Mouse (Mus musculus): ENCODE measurements around the gene Defa30.
"Not testable (repeated sequence)": the region's sequence is repeated elsewhere in the genome, so short reads cannot be mapped to it uniquely, and the experiment has no call there.

Defa30 gene

DNA sequence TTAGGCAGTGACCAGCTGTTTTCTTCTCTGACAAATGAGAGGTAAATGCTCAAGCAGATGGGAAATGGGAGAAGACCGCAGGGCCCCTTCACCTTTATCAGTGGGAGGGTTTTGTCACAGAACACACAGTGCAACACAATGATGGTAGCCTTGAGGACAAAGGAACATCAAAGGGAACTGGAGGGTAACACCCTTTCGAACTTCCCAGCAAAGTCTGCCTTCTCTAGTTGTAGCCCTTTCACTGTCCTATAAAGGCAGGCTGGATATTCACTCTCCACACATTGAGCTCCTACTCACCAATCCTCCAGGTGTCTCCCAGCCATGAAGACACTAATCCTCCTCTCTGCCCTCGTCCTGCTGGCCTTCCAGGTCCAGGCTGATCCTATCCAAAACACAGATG is at the start of gene Defa30:
Gene Defa30 (plus strand): TSS at position 301 of the 400 bp plus-strand sequence.
- DNase-seq (ENCODE audit: low spot score in 2 of 2) = not testable (repeated sequence)

DNA sequence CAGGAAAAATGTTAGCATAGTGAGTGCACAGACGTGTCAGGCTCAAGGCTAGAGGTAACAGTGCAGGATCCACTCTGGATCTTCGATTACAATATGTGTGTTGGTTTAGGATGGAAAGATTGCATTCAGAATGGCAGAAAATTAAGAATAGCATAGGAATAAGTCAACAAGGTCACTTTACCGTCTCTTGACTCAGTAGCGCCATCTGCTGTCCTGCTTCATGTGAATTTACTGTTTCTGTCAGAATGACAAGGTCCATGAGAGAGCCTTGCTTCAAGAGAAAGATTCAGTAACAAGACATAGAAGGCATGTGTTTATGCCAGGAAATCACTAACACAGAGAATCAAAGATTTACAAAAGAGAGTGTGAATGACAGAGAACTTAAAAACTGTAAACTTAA is 41.3 kb upstream of the Defa30 start:
- no peak for DNase-seq (ENCODE audit: low spot score in 2 of 2)

- not testable (repeated sequence) for DNase-seq (ENCODE audit: low spot score in 2 of 2)
These were observed 38.5 kb upstream of the Defa30 start, which contains the start of gene Gm14851 for GRCm38 (mm10) chr8:21095950-21096349. Gene Gm14851 (minus strand): TSS chr8:21096050.

GRCm38 (mm10) chr8:21161977-21162376 is 27.5 kb downstream of the Defa30 start, which contains the start of gene Defa22:
Gene Defa22 (plus strand): TSS chr8:21162277.
- DNase-seq (ENCODE audit: low spot score in 2 of 2) = not testable (repeated sequence)

All from left cerebral cortex, adult 9 months (tissue).